Mouse (Mus musculus) MEL-GATA-1-ER (cell line): ENCODE measurements around the gene Gck.

Source experiments
- DNase-seq: peaks from one replicate; pipeline ENCODE4 v3.0.0-alpha.2; 2012; ENCODE audit warnings: low read depth; ENCODE audit errors: extremely low read depth

Gene Gck

DNA sequence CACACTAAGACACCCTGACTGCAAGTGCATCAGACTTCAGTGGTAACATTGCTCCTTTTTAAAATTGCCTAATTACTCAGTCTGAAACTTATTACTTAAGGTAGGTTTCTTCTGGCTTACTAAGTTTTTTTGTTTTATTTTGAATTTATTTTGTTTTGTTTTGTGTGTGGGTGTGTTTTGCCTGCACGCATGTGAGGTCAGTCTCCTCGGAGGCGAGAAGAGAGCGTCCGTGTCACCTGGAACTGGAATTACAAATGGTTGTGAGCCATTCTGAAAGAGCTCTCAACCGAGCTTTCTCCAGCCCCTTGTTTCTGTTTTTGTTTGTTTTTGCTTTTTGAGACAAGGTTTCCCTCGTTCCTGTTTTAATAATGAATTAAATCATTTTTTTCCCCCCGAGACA, 71.2 kb downstream of the Gck start:
- DNase-seq = no peak

DNA sequence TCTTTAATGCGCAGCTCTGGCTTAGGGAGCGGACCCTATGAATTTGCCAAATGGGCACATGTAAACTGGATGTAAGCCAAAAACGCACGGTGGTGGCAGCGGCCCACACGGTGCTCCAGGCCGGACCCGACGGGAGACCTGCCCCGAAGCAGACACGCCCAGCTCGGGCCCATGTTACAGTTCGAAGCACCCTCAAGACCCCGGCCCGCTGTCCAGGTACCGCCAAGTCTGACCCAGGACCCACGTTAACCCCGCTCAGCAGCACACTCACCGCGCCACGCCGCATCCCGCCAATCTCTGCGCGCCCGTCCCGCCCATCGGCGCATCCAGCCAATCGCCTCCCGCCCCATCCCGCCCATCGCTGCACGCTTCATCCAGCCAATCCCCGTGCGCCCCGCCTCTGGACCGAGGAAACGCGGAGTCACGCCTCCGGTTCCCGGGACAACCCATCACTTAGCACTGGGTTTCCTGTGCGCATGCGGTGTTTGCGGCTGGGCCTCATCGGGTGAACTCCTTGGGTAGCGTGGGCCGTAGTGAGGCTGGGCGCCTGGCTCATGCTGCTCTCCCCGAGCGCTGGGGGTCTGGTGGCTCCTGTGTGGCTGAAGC, 71.9 kb downstream of the Gck start, which contains the start of gene Pold2:
Gene Pold2, minus strand, starts transcription at position 372 of the 606 bp plus-strand sequence.
- peak; percentile 95 for DNase-seq

DNA sequence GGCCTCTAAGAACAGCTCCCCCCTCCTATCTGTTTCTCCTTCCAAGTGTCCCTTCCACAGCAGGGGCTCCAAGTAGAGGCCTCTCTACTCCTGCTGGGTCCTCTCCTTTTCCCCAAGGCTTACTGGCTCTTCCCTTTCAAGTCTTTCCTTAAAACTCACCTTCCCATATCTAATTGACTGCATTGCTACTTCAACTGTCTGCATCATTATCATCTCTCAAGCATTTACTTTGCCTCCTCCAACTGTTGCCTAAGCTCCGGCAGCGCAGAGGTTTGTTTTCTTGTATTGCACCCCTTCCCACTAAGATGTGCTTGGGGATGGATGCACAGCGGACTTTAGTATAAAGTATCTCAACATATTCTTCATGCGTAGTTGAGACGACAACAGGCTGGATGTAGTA, 72.5 kb downstream of the Gck start:
- no peak for DNase-seq

DNA sequence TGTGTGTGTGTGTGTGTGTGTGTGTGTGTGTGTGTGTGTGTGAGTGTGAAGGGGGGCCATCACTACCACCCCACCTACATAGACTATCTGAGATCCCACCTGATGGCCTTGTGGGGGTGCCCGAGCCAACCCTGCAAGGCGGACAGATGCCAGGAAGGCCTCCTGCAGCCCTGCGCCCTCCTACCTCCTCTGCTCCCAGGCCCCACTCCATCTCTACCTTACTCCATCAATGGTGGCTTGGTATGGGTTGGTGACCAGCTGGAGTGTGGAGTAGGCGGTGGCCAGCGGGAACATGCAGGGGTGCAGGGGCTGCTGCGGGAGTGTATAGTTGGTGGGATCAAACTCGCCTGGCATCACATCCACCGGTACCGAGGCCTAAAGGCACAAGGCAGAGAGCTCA, 76.7 kb downstream of the Gck start:
- no peak for DNase-seq

DNA sequence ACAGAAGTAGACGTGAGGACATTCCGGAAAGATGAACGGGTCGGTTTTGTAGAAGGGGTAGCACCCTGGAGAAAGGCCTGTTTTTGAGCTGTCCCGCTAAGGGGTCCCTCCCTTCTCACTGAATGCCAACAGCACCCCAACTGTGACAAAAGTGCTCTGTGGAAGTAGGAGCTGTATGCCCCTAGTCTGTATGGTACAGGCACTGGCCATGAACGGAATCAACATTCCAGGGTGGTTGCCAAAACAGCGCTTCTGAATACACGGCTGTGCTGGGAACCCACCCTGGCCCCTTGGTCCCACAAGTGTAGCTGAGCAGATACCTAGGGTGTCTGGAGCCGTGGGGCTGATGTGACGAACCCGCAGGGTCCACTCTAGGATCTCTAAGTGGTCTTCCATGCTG, 77.2 kb downstream of the Gck start:
- no peak for DNase-seq

DNA sequence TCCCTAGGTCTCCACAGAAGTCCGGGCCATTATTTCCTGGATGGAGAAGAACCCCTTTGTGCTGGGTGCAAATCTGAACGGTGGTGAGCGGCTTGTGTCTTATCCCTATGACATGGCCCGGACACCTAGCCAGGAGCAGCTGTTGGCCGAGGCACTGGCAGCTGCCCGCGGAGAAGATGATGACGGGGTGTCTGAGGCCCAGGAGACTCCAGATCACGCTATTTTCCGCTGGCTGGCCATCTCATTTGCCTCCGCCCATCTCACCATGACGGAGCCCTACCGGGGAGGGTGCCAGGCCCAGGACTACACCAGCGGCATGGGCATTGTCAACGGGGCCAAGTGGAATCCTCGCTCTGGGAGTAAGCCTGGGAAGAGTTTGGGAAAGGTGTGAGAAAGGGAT, 79.8 kb downstream of the Gck start:
- DNase-seq = no peak

DNA sequence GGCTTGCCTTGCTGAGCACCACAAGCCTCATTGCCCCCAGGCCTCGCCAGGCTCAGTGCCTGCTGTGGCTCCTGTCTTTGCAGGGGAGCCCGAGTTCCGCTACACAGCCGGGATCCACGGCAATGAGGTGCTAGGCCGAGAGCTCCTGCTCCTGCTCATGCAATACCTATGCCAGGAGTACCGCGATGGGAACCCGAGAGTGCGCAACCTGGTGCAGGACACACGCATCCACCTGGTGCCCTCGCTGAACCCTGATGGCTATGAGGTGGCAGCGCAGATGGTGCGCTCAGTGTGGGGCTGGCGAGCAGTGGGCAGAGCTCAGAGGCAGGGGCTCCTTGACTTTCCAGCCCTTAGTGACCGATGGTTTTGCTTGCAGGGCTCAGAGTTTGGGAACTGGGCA, 80.5 kb downstream of the Gck start:
- DNase-seq = no peak

DNA sequence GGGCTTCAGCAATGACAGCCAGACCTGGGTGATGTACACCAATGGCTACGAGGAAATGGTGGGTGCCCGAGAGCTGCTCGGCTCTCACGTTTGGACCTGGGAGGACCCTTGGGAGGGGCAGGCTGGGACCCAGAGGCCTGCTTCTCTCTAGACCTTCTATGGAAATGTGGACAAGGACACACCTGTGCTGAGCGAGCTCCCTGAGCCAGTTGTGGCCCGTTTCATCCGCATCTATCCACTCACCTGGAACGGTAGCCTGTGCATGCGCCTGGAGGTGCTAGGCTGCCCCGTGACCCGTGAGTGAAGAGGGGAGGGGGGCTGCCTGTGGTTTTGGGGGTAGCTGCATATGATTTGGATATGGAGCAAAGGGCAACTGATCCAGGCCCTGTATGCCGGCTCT, 81.6 kb downstream of the Gck start:
- DNase-seq = no peak

DNA sequence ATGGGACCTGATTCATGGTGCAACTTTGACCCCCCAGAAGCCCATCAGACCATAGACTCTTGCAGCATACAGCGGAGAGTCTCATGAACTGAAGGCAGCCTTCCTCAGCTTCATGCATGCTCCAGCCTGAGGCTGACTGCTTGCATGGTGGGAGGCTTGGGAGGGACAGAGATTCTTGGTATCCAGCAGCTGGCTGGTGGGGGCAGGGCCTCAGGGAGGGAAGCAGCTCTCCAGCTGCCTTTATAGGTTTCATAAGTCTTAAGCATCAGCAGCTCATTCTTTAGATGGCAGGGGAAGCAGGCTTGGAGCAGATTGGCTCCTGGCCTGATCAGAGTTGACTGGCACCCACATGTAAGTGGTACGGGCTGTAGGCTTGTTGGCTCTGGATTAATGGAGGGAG, 82.7 kb downstream of the Gck start:
- no peak for DNase-seq

DNA sequence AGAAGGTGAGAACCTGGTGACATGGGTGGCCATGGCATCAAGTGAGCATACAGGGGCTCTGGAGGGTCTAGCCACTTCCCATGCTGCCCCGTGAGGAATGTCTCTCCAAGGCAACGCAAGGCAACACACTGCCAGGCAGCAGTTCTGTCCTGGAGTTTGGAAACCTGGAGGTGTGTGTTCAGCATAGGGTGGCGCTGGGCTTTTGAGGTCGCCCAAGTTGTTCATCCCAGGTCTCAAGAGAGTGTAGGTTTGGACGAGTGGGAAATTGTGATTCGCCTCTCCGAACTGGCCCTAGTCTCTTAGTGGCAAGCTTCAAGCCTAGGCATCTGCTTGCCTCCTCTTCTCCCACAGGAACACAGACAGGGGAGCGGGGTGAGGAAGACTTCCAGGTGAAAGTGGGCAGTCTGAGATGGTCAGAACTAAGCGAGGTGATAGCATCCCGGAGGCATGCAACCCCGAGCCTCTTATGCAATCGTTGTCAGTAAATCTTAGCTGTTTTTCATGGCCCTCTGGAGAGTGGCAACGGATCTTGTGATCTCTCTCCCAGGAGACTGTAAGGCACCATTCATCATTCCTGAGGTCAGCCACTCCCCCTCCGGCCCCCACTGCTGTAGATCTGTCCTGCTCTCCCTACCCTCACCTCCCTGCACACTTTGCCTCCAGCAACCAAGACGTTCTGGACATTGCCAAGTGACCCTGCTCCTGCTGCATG, 87.3 kb downstream of the Gck start:
- DNase-seq = no peak

DNA sequence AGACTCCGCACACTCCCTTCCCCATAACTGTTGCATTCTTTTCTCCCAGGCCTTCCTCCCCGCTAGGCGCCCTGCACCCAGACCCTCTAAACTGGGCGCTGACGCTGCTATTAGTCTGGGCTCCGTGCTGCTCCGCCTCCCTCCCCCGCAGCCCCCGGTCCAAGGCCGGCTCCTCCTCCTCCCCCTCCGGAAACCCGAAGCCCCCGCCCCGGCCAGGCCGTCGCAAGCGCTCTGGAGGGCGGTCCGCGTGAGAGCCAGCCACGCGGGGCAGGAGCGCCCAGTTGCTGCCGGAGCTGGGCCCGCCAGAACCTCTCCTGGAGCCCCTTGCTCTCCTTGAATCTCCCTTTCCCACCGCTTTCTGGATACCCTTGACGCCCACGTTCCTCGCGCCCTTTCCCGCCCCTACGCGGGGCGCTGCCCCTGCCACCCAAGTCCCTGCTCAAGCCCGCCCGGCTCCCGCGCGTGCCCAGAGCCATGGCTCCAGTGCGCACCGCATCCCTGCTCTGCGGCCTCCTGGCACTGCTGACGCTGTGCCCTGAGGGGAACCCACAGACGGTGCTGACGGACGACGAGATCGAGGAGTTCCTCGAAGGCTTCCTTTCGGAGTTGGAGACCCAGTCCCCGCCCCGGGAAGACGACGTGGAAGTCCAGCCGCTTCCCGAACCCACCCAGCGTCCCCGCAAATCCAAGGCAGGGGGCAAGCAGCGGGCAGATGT, 88.0 kb downstream of the Gck start, which contains the start of gene Aebp1:
Gene Aebp1, plus strand, starts transcription at position 270 of the 716 bp plus-strand sequence.
- DNase-seq = no peak

DNA sequence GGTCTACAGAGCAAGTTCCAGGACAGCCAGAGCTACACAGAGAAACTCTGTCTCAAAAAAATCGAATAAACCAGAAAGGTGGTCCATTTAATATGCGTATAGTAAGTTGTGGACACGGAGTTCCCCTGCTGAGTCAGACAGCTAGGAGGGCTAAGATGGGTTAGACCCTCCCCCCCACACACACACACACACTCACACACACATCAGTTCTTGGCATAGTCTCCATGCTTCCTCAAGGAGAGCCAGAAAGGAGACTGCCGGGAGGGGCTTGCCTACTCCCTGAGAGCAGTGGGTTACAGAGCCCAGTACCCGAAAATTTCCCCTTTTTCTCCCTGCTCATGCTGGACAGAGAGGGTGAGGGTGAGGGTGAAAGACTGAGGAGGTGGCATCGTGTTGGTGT, 89.2 kb downstream of the Gck start:
- DNase-seq = no peak

DNA sequence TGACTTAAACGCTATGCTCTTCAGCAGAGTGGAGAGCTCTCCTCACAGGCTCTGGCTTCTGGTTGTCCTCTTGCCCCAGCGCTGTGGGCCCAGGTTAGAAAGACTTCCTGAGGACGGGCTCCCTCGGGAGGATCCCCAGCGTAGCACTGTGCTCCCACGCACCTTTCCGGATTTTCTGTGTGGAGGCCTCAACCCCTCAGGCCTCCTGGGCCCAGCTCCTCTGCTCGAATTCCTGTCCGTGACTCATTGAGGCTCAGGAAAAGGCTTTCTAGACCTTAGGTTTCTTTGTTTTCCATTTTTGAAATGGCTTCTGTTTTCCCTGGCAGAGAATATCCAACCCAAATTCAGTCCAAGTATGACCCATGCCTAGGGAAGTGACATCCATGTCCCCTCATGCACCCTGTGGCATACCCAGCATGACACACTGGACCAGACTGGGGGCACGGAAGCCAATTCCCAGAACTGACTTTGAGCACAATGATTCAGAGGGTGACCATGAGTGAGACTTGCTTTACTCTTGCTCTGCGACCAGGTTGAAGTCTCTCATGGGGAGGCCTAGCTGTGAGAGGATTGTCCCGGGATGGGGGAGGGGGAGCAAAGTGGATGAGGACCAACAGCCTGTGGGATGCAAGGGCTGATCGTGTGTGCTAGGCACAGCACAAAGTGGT, 89.9 kb downstream of the Gck start:
- no peak for DNase-seq

DNA sequence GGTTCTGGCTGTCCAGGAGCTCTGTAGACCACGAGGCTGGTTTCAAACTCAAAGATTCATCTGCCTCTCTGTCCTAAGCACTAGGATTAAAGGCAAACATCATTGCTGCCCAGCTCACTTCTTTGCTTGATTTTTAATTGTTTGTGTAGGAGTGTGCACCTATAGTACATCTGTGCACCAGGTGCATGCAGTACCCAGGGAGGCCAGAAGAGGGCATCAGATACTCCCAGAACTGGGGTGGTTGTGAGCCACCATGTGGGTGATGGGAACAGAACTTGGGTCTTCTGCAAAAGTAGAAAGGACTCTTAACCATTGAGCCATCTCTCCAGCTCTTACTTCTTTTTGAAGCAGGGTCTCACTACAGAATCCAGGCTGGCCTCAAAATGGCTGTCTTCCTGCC, 91.2 kb downstream of the Gck start:
- no peak for DNase-seq

DNA sequence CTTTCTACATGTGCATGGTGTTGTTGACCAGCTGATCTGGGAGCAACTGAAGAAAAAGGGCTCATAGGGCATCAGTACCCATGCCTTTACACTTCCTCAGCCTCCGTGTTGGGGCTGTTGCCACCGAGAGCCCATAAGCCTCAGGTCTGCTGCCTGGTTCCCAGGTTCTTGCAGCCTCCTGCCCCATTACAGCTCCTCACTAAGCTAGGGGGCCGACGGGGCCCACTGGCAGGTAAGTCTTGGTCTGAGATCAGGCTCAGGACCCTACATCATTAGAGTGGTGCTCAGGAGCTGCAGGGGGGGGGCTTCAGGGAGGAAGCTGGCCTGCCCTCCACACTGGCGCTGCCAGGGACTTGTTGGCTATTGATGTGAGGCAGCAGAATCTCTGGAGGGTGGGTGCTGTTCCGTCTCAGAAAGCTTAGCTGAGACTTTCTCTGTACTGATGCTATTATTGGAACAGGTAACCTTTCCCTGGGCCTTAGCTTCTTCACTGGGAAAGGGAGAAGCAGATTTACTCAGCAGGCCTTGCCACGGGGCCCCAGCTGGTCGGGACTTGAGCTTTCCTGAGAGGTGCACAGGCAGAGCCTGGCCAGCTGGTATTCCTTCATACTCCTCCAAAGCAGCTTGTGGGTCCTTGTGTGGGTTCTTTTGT, 93.3 kb downstream of the Gck start:
- no peak for DNase-seq

DNA sequence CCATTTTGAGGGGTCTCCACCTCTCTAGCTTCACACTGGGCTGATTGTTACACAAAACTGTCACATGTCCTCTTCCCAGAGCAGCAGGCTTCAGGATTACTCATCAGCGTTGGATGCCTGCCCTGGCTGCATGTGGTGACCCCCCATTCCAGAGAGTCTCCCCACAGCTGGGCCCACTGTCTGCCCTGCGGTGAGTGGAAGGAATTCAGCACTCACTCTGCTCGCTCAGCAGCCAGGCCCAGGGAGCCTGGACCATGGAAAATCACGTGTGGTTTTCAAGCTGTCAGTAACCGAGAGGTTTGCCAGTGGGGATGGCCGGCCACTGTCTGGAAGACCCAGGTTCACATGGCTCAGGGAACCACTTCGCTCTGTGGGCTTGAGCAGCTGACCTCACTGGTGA, 94.0 kb downstream of the Gck start:
- no peak for DNase-seq

DNA sequence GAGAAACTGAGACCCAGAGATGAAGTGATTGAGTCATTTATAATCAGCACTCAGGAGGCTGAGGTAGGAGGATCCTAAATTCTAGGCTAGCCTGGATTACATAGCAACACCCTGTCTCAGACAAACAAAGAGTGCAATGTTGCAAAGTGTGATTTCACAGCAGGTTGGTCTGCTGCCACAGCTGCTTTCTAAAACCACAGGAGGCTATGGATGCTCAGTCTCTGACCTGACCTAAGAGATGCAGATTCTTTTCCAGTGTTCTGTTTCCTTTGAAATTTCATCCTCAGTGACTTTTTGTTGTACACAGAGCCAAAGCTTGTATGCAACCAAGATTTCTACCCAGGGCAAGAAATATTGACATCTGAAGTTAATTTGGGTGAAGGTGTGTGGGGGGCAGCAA, 94.4 kb downstream of the Gck start:
- DNase-seq = no peak

DNA sequence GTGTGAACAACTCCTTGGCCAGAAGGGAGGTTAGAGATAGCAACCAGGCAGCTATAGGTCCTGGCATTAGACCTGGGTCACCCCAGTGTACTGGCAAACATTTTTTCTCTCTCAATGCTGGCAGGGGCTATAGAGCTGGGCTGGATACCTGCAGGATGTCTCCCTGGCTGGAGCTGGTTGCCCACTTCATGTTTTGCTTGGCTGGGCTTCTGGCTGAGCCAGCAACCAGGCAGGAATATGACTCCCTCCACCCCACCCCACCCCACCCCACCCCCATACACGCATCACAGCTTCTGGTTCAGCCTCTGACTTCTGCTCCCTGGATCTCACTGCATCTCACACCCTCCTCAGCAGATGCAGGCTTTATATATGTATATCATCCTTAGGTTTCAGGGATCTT, 97.6 kb downstream of the Gck start:
- DNase-seq = no peak

DNA sequence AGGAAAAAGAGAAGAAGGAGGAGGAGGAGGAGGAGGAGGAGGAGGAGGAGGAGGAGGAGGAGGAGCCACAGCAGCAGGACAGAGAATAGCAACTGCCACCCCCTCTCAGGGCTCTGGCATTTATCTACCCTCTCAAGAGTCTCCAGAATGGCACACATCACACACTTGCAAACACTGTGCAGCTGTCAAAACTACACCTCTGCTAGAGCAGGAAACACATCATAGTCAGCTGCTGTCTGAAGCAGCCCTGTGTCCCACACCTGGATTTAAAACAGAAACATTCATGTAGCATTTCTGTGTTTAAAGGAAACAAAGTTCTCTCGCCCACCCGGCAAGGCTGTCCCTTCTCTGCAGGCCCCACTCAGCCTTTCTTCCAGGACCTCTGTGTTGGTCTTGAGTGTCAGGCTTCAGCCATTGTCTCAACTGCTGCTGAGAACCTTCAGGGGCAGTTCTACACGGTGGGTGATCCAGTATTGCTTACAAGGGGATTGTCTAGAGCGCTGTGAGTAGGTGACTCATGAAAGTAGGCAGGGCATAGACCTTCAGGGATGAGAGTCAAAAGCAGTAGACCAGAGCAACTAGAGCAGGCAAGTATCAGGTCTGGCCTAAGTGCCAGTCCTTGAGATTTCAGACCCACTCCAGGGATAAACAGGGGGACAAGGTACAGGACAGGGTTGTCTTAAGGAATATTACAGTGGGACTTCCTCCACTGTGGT, 98.7 kb downstream of the Gck start:
- DNase-seq = no peak
